Mouse (Mus musculus) thymus, adult 2 months (tissue): ENCODE measurements around the gene BC025920.

Source experiments
- CTCF ChIP-seq: fragments of 200-500 bp; IDR thresholded peaks from 2 replicates; pipeline ENCODE4 v1.5.1; 2012; ENCODE audit warnings: mild to moderate bottlenecking, control low read depth, low read length, moderate library complexity, borderline replicate concordance; ENCODE audit not compliant: control insufficient read depth, poor library complexity, insufficient read depth; ENCODE audit errors: extremely low read depth
- POLR2A ChIP-seq: fragments of 200-500 bp; IDR thresholded peaks from 2 replicates; pipeline ENCODE4 v1.6.1; 2012; ENCODE audit warnings: mild to moderate bottlenecking, low read length, control low read depth, moderate library complexity; ENCODE audit not compliant: control insufficient read depth, poor library complexity, insufficient read depth; ENCODE audit errors: extremely low read depth

DNA sequence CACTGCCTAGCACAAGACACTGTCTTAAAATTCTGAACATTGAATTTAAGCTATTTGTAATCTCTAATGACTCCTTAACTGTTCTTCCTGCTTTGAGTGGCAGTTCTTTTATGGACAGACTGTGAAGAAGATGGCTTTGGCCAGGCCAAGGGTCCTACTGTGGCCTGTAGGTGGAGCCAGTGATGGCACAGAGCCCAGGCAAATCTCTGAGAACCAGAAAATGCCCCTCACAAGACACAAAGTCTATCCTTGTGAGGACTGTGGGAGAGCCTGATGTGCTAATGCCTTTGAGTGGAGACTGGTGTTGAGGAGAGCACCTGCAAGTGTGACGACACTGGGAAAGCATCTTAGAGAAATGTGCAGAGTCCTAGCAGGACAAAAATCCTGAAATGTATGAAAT is 2.2 kb downstream of the BC025920 start:
- TF ChIP-seq CTCF (no peak), POLR2A (no peak)
